Mouse (Mus musculus) myocyte (in vitro differentiated cells): Measurements from ENCODE around the gene Plcb4. TPM values are rescaled to one million over a fixed set of nuclear protein-coding genes. Genes with fewer than 3 reads are reported as not detected.

Experiments
- H3K27me3 ChIP-seq: one replicate; pipeline ENCODE4 v1.6.1; 2011; ENCODE audit not compliant: control insufficient read depth, insufficient read depth, insufficient read length
- H3K36me3 ChIP-seq: one replicate; pipeline ENCODE4 v1.6.1; 2011; ENCODE audit not compliant: control insufficient read depth, insufficient read depth
- H3K4me2 ChIP-seq: one replicate; pipeline ENCODE4 v1.6.1; 2011; ENCODE audit warnings: low read depth, control low read depth
- H3K4me3 ChIP-seq: one replicate; pipeline ENCODE4 v1.5.1; 2011; ENCODE audit warnings: mild to moderate bottlenecking, control low read depth, moderate library complexity
- H3K79me2 ChIP-seq: one replicate; pipeline ENCODE4 v1.6.1; 2011; ENCODE audit not compliant: control insufficient read depth, insufficient read depth
- H3ac ChIP-seq: one replicate; pipeline ENCODE4 v1.6.1; 2011; ENCODE audit not compliant: control insufficient read depth, insufficient read length
- CEBPB ChIP-seq: IDR thresholded peaks from 2 replicates; pipeline ENCODE4 v1.6.1; 2011; ENCODE audit warnings: mild to moderate bottlenecking, moderate library complexity; ENCODE audit not compliant: poor library complexity, insufficient read depth, severe bottlenecking
- E2F4 ChIP-seq: IDR thresholded peaks from one replicate; pipeline ENCODE4 v1.6.1; 2011; ENCODE audit warnings: mild to moderate bottlenecking, control low read depth, moderate library complexity; ENCODE audit not compliant: insufficient read depth
- MAX ChIP-seq: IDR thresholded peaks from one replicate; pipeline ENCODE4 v1.6.1; 2011; ENCODE audit warnings: low read depth, mild to moderate bottlenecking, control low read depth
- MYOD1 ChIP-seq, 3 experiments: IDR thresholded peaks; one replicate each; pipeline ENCODE4 v1.6.1; 2011; ENCODE audit warnings: control low read depth in 2 of 3, low read depth in 2 of 3, mild to moderate bottlenecking in 2 of 3, moderate library complexity in 1 of 3; ENCODE audit not compliant: insufficient read length in 2 of 3, control insufficient read depth in 1 of 3
- MYOG ChIP-seq, 3 experiments: IDR thresholded peaks; one replicate each; pipeline ENCODE4 v1.6.1; 2011; ENCODE audit warnings: control low read depth in 2 of 3, low read depth in 2 of 3, mild to moderate bottlenecking in 2 of 3; ENCODE audit not compliant: insufficient read length in 2 of 3, control insufficient read depth in 1 of 3, insufficient read depth in 1 of 3
- POLR2A ChIP-seq: IDR thresholded peaks from one replicate; pipeline ENCODE4 v1.6.1; 2011; ENCODE audit warnings: low read depth, mild to moderate bottlenecking, control low read depth, moderate library complexity; ENCODE audit not compliant: insufficient read length
- POLR2AphosphoS2 ChIP-seq: IDR thresholded peaks from one replicate; pipeline ENCODE4 v1.6.1; 2011; ENCODE audit warnings: low read depth, control low read depth; ENCODE audit not compliant: insufficient read length
- REST ChIP-seq: IDR thresholded peaks from one replicate; pipeline ENCODE4 v1.6.1; 2011; ENCODE audit warnings: mild to moderate bottlenecking, control low read depth, moderate library complexity; ENCODE audit not compliant: insufficient read depth, insufficient read length
- SRF ChIP-seq: IDR thresholded peaks from one replicate; pipeline ENCODE4 v1.6.1; 2011; ENCODE audit warnings: low read depth; ENCODE audit not compliant: control insufficient read depth, insufficient read length
- TCF12 ChIP-seq: IDR thresholded peaks from one replicate; pipeline ENCODE4 v1.6.1; 2011; ENCODE audit warnings: mild to moderate bottlenecking, control low read depth; ENCODE audit not compliant: poor library complexity, insufficient read depth, severe bottlenecking
- TCF3 ChIP-seq: IDR thresholded peaks from one replicate; pipeline ENCODE4 v1.6.1; 2011; ENCODE audit warnings: low read depth, control low read depth; ENCODE audit not compliant: insufficient read length
- USF1 ChIP-seq: IDR thresholded peaks from one replicate; pipeline ENCODE4 v1.6.1; 2011; ENCODE audit warnings: low read depth, mild to moderate bottlenecking, control low read depth, moderate library complexity
- polyA plus RNA-seq: library from polyadenylated mRNA; unstranded; fragments of >200 nt; fragmentation: generic; extraction: Trizol; gene quantifications from one replicate; pipeline ENCODE4 v1.2.1, GENCODE M21; 2012; ENCODE audit warnings: missing spikeins

The Plcb4 gene
- polyA plus RNA-seq, 1 experiment = 5.3 TPM

GRCm38 (mm10) chr2:135744711-135745110, 85.9 kb downstream of the Plcb4 start:
- Histone ChIP-seq H3K27me3 (no peaks in the 10 kb centered on the region), H3K4me3 (no peak overlapping the region), H3K79me2 (no peaks in the 10 kb centered on the region), H3K4me2 (no peak overlapping the region), H3K36me3 (no peaks in the 10 kb centered on the region), H3ac (no peak overlapping the region)
- TF ChIP-seq CEBPB (no peak), MYOD1 (IDR thresholded peaks at IDR 0.05; ENCODE audit: control insufficient read depth in 1 of 3, insufficient read length in 2 of 3, low read depth in 2 of 3) (no peak), SRF (no peak), REST (no peak), POLR2A (no peak), MYOG (IDR thresholded peaks at IDR 0.05; ENCODE audit: control insufficient read depth in 1 of 3, insufficient read depth in 1 of 3, insufficient read length in 2 of 3, low read depth in 2 of 3) (no peak), TCF3 (no peak), E2F4 (no peak), TCF12 (no peak), MAX (no peak), POLR2AphosphoS2 (no peak), USF1 (no peak)

GRCm38 (mm10) chr2:135745126-135745525, 86.3 kb downstream of the Plcb4 start:
- H3K27me3 ChIP-seq = no peaks in the 10 kb centered on the region
- no peak overlapping the region for H3K4me2 ChIP-seq
- no peak overlapping the region for H3K4me3 ChIP-seq
- no peak for TF ChIP-seq SRF
- no peak for TF ChIP-seq POLR2AphosphoS2
- TF ChIP-seq REST = no peak
- no peak for TF ChIP-seq TCF12
- no peak for TF ChIP-seq MYOD1 (IDR thresholded peaks at IDR 0.05; ENCODE audit: control insufficient read depth in 1 of 3, insufficient read length in 2 of 3, low read depth in 2 of 3)
- TF ChIP-seq MAX = no peak
- TF ChIP-seq MYOG (IDR thresholded peaks at IDR 0.05; ENCODE audit: control insufficient read depth in 1 of 3, insufficient read depth in 1 of 3, insufficient read length in 2 of 3, low read depth in 2 of 3) = no peak
- no peak for TF ChIP-seq CEBPB
- no peak for TF ChIP-seq E2F4
- TF ChIP-seq POLR2A = no peak
- no peak for TF ChIP-seq USF1
- TF ChIP-seq TCF3 = no peak
- no peak overlapping the region for H3ac ChIP-seq
- no peaks in the 10 kb centered on the region for H3K36me3 ChIP-seq
- H3K79me2 ChIP-seq = no peaks in the 10 kb centered on the region

DNA sequence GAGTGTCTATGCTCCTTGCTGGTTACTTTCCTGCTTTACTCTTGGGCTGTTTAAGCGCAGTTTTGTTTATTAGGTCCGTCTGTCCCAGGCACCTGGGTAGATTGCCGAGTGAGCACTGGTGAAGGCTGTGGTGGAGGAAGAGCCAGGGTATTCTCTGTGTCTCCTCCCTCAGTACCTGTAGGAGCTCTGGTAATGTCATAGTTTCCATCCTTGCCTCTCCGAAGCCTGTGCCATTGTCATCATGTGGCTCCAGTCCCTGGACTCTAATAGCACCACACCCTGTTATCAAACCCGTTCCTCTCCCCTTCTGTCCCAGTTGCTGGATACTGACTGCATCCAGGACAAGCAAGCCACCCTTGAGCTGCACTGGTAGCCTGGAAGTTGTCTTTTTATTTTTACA, 89.6 kb downstream of the Plcb4 start:
- H3K4me3 ChIP-seq = no peak overlapping the region
- TF ChIP-seq MAX (no peak), POLR2AphosphoS2 (no peak), REST (no peak)
- no peaks in the 10 kb centered on the region for H3K79me2 ChIP-seq
- no peaks in the 10 kb centered on the region for H3K36me3 ChIP-seq
- no peaks in the 10 kb centered on the region for H3K27me3 ChIP-seq
- H3ac ChIP-seq = no peak overlapping the region
- H3K4me2 ChIP-seq = no peak overlapping the region

GRCm38 (mm10) chr2:135749606-135750005, 90.8 kb downstream of the Plcb4 start:
- no peaks in the 10 kb centered on the region for H3K79me2 ChIP-seq

GRCm38 (mm10) chr2:135750748-135751147, 91.9 kb downstream of the Plcb4 start:
- H3K4me2 ChIP-seq = no peak overlapping the region
- H3K79me2 ChIP-seq = no peaks in the 10 kb centered on the region
- no peaks in the 10 kb centered on the region for H3K36me3 ChIP-seq
- TF ChIP-seq MYOG (IDR thresholded peaks at IDR 0.05; ENCODE audit: control insufficient read depth in 1 of 3, insufficient read depth in 1 of 3, insufficient read length in 2 of 3, low read depth in 2 of 3) (no peak), USF1 (no peak), POLR2A (no peak), CEBPB (no peak), TCF3 (no peak), REST (no peak), SRF (no peak), MYOD1 (IDR thresholded peaks at IDR 0.05; ENCODE audit: control insufficient read depth in 1 of 3, insufficient read length in 2 of 3, low read depth in 2 of 3) (no peak), TCF12 (no peak), POLR2AphosphoS2 (no peak), MAX (no peak), E2F4 (no peak)
- H3K4me3 ChIP-seq = no peak overlapping the region
- no peak overlapping the region for H3ac ChIP-seq
- H3K27me3 ChIP-seq = no peaks in the 10 kb centered on the region

More at GRCm38 (mm10) chr2:135749606-135750005, 90.8 kb downstream of the Plcb4 start:
- TF ChIP-seq MYOD1 (IDR thresholded peaks at IDR 0.05; ENCODE audit: control insufficient read depth in 1 of 3, insufficient read length in 2 of 3, low read depth in 2 of 3) (no peak), REST (no peak), SRF (no peak), TCF12 (no peak), MAX (no peak), E2F4 (no peak), POLR2A (no peak)
- no peak overlapping the region for H3K4me3 ChIP-seq
- no peak overlapping the region for H3K4me2 ChIP-seq
- no peaks in the 10 kb centered on the region for H3K36me3 ChIP-seq
- H3K27me3 ChIP-seq = no peaks in the 10 kb centered on the region
- H3ac ChIP-seq = no peak overlapping the region
